Mouse (Mus musculus): ENCODE data around the gene Gm20878.
"Not testable (repeated sequence)": the region's sequence is repeated elsewhere in the genome, so short reads cannot be mapped to it uniquely, and the experiment has no call there.

Gene Gm20878

GRCm38 (mm10) chr4:41941272-41941671 is at the start of gene Gm20878:
Gene Gm20878 (plus strand): TSS chr4:41941572.
- in situ Hi-C loops (cut with MboI): not testable (repeated sequence)

- in situ Hi-C loops (cut with MboI): not testable (repeated sequence)
Measured at GRCm38 (mm10) chr4:41903310-41903709, 38.1 kb upstream of the Gm20878 start, which contains the start of gene Gm21541. Gene Gm21541 (plus strand): TSS chr4:41903610.

GRCm38 (mm10) chr4:41965758-41966157 is 24.4 kb downstream of the Gm20878 start, which contains the start of gene Fam205a4:
Gene Fam205a4 (plus strand): TSS chr4:41966058.
- in situ Hi-C loops (cut with MboI): not testable (repeated sequence)

Measured in mature B cell (primary cell).